Mouse (Mus musculus) lung, embryonic 16.5 days (tissue): ENCODE data around the gene Exoc3l4. TPM values are rescaled to one million over a fixed set of nuclear protein-coding genes. Genes with fewer than 3 reads are reported as not detected.
A peak's percentile ranks its signal among the peaks of the same experiment; 100 is the strongest.

Experiments
- ATAC-seq: fragments of 200-750 bp; cut with Nextera tagmentation; 2 replicates; pipeline ENCODE4 v1.8.0; 2017; ENCODE audit warnings: low read depth, mild to moderate bottlenecking, moderate library complexity
- H3K27ac ChIP-seq: fragments of 300-500 bp; sonication (generic); 2 replicates; pipeline ENCODE4 v1.5.1; 2014; ENCODE audit warnings: mild to moderate bottlenecking, control low read depth, low read length
- H3K27me3 ChIP-seq: fragments of 300-500 bp; sonication (generic); 2 replicates; pipeline ENCODE4 v1.6.1; 2014; ENCODE audit warnings: low read depth, low read length, mixed read lengths; ENCODE audit not compliant: control insufficient read depth, insufficient read depth
- H3K36me3 ChIP-seq: fragments of 300-500 bp; sonication (generic); 2 replicates; pipeline ENCODE4 v1.6.1; 2014; ENCODE audit warnings: low read length; ENCODE audit not compliant: control insufficient read depth, insufficient read depth
- H3K4me1 ChIP-seq: fragments of 300-500 bp; sonication (generic); replicated peaks from 2 replicates; pipeline ENCODE4 v1.6.1; 2014; ENCODE audit warnings: low read length, mixed read lengths; ENCODE audit not compliant: control insufficient read depth, insufficient read depth
- H3K4me2 ChIP-seq: fragments of 300-500 bp; sonication (generic); 2 replicates; pipeline ENCODE4 v1.6.1; 2014; ENCODE audit warnings: low read depth, low read length, control low read depth
- H3K4me3 ChIP-seq: fragments of 300-500 bp; sonication (generic); 2 replicates; pipeline ENCODE4 v1.5.1; 2014; ENCODE audit warnings: mild to moderate bottlenecking, low read length, control low read depth
- H3K9ac ChIP-seq: fragments of 300-500 bp; sonication (generic); 2 replicates; pipeline ENCODE4 v1.6.1; 2014; ENCODE audit warnings: low read length, control low read depth
- H3K9me3 ChIP-seq: fragments of 300-500 bp; sonication (generic); 2 replicates; pipeline ENCODE4 v1.6.1; 2016; ENCODE audit warnings: low read length; ENCODE audit not compliant: control insufficient read depth
- WGBS: fragments of 180-500 bp; shearing (Covaris S2); extraction: QIAGEN DNeasy Blood & Tissue Kit; methylation state at CpG from one replicate; pipeline ENCODE4 v1.1.7; 2014; 5-methylcytosine and 5-hydroxymethylcytosine counted together
- polyA plus RNA-seq: library from polyadenylated mRNA; unstranded; fragments of >200 nt; fragmentation: Nextera tagmentation; extraction: Ambion mirVana; gene quantifications from 2 replicates; pipeline ENCODE4 v1.2.1, GENCODE M21; 2015

Gene Exoc3l4
- polyA plus RNA-seq, 1 experiment from 2014 or later: 13.0 TPM

DNA sequence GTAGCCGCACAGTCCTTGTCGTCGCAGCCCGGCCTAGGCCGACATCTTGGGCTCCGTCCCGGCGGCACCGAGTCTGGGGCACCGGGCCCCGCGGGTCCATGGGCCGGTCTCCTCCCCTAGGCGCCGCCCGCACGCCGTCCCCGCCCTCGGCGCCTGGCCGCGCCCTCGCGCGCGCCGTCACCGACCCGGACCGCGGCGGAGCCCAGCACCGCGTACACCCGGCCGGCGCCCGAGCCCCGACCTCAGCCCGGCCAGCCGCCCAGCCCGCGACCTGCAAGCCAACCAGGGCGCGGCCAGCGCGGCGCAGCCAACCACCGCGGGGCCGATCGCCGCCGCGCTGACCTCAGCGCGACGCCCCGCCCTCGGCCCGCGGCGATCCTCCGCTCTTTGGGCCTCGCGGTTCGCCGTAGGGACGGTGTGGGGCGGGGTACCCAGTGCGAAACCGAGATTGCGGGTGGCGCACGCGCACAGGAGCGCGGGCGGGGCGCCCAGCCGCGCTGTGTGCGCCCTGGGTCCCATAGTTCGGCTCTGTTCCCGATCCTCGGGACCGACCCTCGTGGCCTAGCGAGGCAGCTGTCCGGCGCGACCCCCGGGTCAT lies 39.3 kb upstream of the Exoc3l4 start, which contains the start of gene Cdc42bpb:
Gene Cdc42bpb, minus strand, starts transcription at position 343 of the 598 bp plus-strand sequence.
- Histone ChIP-seq H3K9ac (peak within 1 kb of the TSS; percentile 96), H3K27me3 (no peaks in the 10 kb centered on the region), H3K4me2 (peak within 1 kb of the TSS; percentile 92), H3K36me3 (no peaks in the 10 kb centered on the region), H3K4me1 (peaks cover 38% of the 10 kb centered on the region), H3K9me3 (no peaks in the 10 kb centered on the region), H3K4me3 (peak within 1 kb of the TSS; percentile 99), H3K27ac (peak within 1 kb of the TSS; percentile 95)
- peak; percentile 95 for ATAC-seq
- 0% methylated on average over 56 of the region's 94 CpGs for WGBS

DNA sequence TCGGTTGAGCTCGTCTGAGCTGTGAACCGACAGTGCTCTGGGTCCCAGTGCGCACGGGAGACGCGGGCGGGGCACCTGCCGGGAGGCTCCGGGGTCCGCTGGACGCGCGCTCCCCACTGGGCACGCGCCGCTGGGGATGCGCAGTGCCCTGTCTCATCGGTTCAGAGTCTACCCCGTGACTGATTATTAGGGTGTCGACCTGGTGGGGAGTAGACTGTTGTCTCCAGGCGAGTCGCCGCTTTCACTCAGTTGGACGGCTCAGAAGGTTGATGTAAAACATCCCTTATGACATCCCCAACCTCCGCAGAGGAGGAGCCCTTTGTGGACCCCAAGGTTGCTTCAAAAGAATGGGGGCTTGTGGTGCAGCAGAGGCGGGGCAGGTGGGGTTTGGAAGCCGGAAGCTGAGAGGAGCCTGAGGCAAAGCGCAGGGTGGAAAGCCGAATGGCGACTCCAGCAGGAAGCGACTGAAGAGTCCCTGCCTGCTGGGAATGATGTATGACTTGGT lies 38.8 kb upstream of the Exoc3l4 start:
- H3K27me3 ChIP-seq: no peaks in the 10 kb centered on the region
- peak overlapping the region; percentile 99 for H3K4me3 ChIP-seq
- H3K36me3 ChIP-seq: no peaks in the 10 kb centered on the region
- H3K9ac ChIP-seq: peak overlapping the region; percentile 96
- ATAC-seq: peak; percentile 44
- H3K4me2 ChIP-seq: peak overlapping the region; percentile 92
- peaks cover 38% of the 10 kb centered on the region for H3K4me1 ChIP-seq
- 0% methylated on average over 32 of the region's 32 CpGs for WGBS
- H3K9me3 ChIP-seq: no peaks in the 10 kb centered on the region
- peak overlapping the region; percentile 95 for H3K27ac ChIP-seq

DNA sequence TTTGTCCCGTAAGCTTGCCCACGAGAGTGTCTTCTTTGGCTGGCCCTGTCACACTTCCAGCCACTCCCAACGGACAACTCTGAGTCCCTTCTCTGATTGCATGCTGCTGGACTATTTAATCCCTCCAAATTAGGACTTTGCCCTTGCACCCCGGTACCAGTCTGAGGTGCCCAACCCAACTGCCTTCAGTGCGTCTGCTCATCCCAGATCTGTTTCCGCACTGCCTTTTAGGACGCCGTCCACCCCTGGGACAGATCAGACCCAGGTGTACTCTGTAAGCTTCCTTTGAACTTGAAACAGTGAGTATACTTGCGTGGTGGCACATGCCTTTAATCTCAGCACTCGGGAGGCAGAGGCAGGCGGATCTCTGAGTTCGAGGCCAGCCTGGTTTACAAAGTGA lies 38.0 kb upstream of the Exoc3l4 start:
- no peak overlapping the region for H3K27ac ChIP-seq
- no peak for ATAC-seq
- no peaks in the 10 kb centered on the region for H3K9me3 ChIP-seq
- H3K4me2 ChIP-seq: peak overlapping the region; percentile 92
- WGBS: 70% methylated on average over 12 of the region's 12 CpGs
- H3K9ac ChIP-seq: peak overlapping the region; percentile 15; the same call in 1 of the 2 replicates
- peaks cover 30% of the 10 kb centered on the region for H3K4me1 ChIP-seq
- H3K36me3 ChIP-seq: no peaks in the 10 kb centered on the region
- H3K27me3 ChIP-seq: no peaks in the 10 kb centered on the region
- peak overlapping the region; percentile 99 for H3K4me3 ChIP-seq

DNA sequence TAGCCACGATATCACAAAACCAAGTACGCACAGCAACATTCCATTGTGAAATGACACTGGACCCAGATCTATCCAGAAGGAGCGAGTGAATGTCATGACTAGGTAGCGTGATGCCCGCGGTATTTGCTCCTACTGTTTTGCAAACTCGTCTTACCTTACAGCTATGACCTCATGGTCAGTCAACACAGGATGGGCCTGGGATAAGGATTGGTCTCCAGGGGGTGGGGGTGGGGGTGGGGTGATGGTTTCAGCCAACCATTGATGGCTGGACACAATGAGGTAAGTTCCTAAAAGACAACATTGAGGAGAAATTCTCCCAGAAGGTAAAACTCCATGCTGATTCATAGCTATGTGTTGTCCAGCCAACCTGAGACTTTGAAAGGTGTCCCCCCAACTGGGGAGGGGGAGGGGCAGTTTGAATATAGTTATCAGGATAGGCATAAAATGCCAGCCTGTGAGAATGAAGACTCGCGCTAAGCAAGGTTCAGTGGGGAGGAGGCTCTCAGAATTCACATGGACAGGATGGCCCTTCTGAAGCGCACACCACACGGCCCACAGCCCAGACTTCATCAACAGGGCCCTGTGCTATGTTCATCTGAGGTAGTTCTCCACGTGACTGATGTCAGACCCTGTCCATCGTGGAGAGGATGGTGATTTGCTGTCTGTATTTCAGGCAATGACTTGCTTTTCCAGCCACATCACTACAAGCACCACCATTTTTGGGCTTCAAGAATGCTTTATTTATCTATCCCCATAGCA lies 30.8 kb upstream of the Exoc3l4 start:
- H3K27me3 ChIP-seq: no peaks in the 10 kb centered on the region
- 78% methylated on average over 13 of the region's 13 CpGs for WGBS
- H3K4me3 ChIP-seq: no peak overlapping the region
- H3K4me2 ChIP-seq: no peak overlapping the region
- no peaks in the 10 kb centered on the region for H3K36me3 ChIP-seq
- peak overlapping the region; percentile 71 for H3K27ac ChIP-seq
- H3K9me3 ChIP-seq: no peaks in the 10 kb centered on the region
- H3K4me1 ChIP-seq: peaks cover 12% of the 10 kb centered on the region
- peak; percentile 29; the same call in 1 of the 2 replicates for ATAC-seq
- no peak overlapping the region for H3K9ac ChIP-seq

DNA sequence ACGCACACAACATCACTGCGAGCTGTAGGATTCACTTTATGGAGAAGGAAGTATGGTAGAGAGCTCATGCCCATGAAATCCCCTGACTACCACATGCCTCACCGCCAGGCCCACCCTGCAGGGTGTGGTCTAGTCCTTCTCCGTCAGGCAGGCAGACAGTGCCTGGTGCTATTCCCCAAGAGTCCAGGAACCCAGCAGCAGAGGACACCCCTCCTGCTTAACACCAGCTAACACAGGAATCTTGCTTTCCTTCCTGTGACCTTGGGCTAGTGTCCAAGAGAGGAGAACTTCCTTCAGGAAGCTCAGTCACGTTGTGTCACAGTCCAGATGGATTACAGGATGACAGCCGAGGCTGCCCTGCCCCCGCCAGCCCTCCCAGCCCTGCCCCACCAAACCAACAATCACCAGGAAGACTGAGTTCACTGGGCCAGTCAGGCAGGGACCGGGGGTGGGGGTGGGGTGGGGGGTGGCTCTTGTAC lies 30.1 kb upstream of the Exoc3l4 start:
- Histone ChIP-seq H3K9ac (no peak overlapping the region), H3K27me3 (no peaks in the 10 kb centered on the region), H3K36me3 (no peaks in the 10 kb centered on the region), H3K9me3 (no peaks in the 10 kb centered on the region), H3K27ac (peak overlapping the region; percentile 78), H3K4me1 (peaks cover 12% of the 10 kb centered on the region), H3K4me2 (no peak overlapping the region), H3K4me3 (no peak overlapping the region)
- peak; percentile 97 for ATAC-seq
- WGBS: 27% methylated on average over 8 of the region's 8 CpGs

DNA sequence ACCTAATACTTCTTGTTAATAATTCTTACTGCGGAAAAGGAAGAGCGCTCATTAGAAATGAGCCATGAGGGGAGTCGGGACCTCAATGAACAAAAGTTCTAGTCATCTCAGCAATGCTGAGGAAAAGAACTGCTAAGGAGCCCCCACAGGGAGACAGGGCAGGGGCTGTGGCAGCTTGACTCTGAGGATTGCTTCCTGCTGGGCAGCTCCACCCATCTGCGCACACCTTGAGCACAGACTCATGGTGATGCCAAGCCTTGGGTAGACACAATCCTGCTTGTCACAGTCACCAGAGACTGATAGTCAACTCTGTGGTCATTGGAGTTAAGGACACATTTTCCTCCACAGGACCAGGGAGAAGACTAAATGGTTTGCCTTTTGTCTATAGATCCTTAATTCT lies 29.7 kb upstream of the Exoc3l4 start:
- Histone ChIP-seq H3K9me3 (no peaks in the 10 kb centered on the region), H3K4me2 (no peak overlapping the region), H3K36me3 (no peaks in the 10 kb centered on the region), H3K27me3 (no peaks in the 10 kb centered on the region), H3K9ac (no peak overlapping the region), H3K4me1 (peaks cover 12% of the 10 kb centered on the region), H3K27ac (peak overlapping the region; percentile 78), H3K4me3 (no peak overlapping the region)
- ATAC-seq: peak; percentile 41
- 69% methylated on average over 4 of the region's 4 CpGs for WGBS

DNA sequence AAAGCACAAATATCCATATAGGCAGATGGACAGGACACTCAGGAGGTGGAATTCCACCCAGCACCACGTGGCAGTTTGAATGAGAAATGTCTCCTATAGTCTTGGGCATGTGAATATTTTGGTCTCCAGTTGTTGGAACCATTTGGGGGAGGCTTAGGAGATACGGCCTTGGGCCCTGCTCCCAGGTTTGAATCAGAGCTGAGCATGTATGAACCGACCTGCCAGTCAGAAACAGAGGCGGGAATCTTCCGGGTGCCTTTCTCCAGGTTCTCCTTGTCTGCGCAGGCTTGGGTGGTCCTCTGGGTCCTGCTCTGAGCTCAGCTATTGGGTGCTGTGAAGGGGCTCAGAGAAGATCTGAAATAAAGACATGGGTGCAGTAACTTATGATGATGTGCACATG lies 22.8 kb upstream of the Exoc3l4 start:
- Histone ChIP-seq H3K27ac (no peak overlapping the region), H3K27me3 (no peaks in the 10 kb centered on the region), H3K9me3 (no peaks in the 10 kb centered on the region), H3K4me3 (no peak overlapping the region), H3K9ac (no peak overlapping the region), H3K4me1 (no peaks in the 10 kb centered on the region), H3K36me3 (no peaks in the 10 kb centered on the region), H3K4me2 (no peak overlapping the region)
- no peak for ATAC-seq
- 82% methylated on average over 6 of the region's 6 CpGs for WGBS

DNA sequence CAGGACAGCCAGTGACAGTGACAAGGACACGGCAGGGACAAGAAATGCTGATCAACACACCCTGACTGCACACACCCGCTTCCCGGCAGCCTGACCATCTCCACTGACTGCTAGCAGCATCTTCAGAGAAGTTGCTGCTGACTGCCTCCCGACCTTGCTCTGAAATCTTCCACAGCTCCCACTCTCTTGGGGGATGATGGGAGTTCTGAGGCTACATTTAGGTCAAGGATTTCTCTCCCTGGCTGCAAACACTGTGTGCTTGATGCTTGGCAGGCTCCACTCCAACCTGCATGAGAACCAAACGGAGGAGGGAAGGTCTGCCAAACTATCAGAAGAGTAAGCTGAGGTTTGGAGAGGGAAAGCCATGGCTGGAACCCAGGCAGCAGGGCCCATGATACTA lies 19.8 kb upstream of the Exoc3l4 start:
- Histone ChIP-seq H3K4me1 (0 out of 2 replicates have a peak, but pooled peaks cover 2% of the 10 kb centered on the region), H3K36me3 (no peaks in the 10 kb centered on the region), H3K27me3 (no peaks in the 10 kb centered on the region), H3K4me3 (no peak overlapping the region), H3K27ac (no peak overlapping the region), H3K9me3 (no peaks in the 10 kb centered on the region), H3K9ac (no peak overlapping the region), H3K4me2 (no peak overlapping the region)
- WGBS: 56% methylated on average over 5 of the region's 5 CpGs
- ATAC-seq: no peak

DNA sequence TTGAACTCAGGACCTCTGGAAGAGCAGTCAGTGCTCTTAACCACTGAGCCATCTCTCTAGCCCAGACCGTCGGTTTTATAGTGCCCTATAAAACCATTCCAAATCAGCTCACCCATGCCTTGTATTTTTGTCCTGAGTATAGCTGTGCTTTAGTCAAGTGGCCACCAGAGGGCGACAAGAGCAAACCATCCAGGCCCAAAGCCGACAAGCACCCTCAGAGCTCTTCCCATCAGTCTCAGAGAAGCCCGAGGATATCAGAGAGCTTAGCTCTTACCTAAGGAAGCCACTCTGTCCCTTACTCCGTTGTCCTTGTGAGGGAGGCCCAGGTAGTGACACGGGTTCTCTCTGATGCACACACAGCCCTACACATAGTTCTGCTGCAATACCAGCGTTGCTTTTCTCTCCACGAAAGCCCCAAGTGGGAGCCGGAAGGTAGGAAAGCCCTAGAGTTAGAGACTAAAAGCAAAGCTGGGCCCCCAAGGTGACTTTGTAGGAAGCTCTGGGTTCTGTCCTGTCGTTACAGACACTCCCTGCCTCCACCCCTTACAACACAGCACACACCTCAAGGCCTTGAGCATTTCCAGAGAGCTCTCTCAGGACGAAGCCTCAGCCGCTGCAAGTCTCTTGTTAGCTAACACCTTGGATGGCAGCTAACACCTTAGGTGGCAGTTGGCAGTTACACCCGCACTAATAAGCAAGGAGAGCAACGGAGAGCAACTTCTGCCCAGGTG lies 15.2 kb upstream of the Exoc3l4 start:
- Histone ChIP-seq H3K36me3 (no peaks in the 10 kb centered on the region), H3K4me2 (no peak overlapping the region), H3K4me1 (peaks cover 4% of the 10 kb centered on the region; the same call in 1 of the 2 replicates), H3K9me3 (no peaks in the 10 kb centered on the region), H3K27me3 (peaks cover 7% of the 10 kb centered on the region; the same call in 1 of the 2 replicates), H3K9ac (no peak overlapping the region), H3K27ac (no peak overlapping the region), H3K4me3 (no peak overlapping the region)
- peak; percentile 71 for ATAC-seq
- WGBS: 17% methylated on average over 15 of the region's 15 CpGs
